Mouse (Mus musculus) heart, postnatal 36 days (tissue): Measurements from ENCODE around the gene Asnsd1. TPM values are rescaled to one million over a fixed set of nuclear protein-coding genes. Genes with fewer than 3 reads are reported as not detected.

Experiments
- DNase-seq, 2 experiments: peaks; one replicate each; pipeline ENCODE4 v3.0.0; 2021 to 2022
- intact Hi-C: fragments of 180-260 bp; cut with DNase I; formaldehyde crosslinking; loops from one replicate; pipeline ENCODE4 v1.15.1; 2025
- total RNA-seq, 2 experiments: library from RNA; stranded (reverse); gene quantifications; 2 replicates each; pipeline ENCODE4 v1.2.3; 2021

The Asnsd1 gene
- total RNA-seq, 2 experiments from 2014 or later, result 57.9 to 61.8 TPM

DNA sequence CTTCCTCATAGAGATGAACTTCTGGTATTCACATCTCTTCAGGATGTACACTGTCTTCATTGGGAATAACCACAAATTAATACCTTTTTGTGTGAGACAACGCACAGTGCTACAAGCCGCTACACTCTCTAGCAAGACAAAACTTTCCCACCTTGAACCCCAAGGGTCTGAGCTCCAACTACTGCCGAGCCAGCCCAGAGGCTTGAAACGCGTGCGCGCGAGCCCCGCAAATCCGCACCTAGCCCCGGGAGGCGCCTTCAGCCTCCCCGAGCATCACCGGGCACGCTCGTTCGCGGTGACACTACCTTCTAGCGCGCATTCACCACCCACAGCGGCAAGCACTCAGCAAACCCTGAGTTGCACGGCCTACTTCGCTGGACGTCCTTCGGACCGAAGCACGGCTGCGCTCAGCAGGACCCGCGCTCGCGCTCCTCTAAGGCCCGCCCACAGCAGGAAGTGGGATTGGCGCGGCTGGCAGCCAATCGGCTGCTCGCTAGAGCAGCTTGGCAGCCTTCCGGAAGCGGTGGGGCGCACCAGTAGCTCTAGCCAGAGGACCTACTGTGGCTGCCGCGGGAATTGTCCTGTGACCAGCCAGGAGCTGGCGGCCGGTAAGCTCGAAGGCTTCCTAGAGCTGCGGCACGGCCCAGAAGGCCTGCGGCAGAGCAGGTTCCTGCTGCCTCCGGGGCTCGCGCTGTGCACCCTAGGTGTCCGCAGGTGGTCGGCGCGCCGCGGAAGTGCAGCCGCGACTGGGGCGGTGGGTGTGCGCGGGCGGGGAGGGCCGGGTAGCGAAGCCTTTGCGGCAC lies 55.8 kb downstream of the Asnsd1 start, which contains the start of the genes Pms1, Ormdl1 and Gm28778:
Gene Pms1 (minus strand): TSS at position 438 of the 803 bp plus-strand sequence.
Gene Ormdl1 (plus strand): TSS at position 515 of the 803 bp plus-strand sequence.
Gene Gm28778 (plus strand): TSS at position 531 of the 803 bp plus-strand sequence.
- intact Hi-C loops, result loop anchor here (1.0 to 5.0 kb wide), 2 partner anchors 17 to 56 kb away; partner anchors contain the start of genes Asdurf, Asnsd1, Gm28551 and Osgepl1
- DNase-seq, result peak; percentile 98

Other genes with a start within 250 kb of the Asnsd1 start
- gene 1700019A02Rik, start 165.1 kb downstream of the Asnsd1 start, total RNA-seq, result not detected
- 10 to 100 TPM in 1 of 2 experiments, 1 to 10 TPM in 1; 9.6 to 12.2 TPM for gene Pms1, start 55.7 kb downstream of the Asnsd1 start, total RNA-seq
- 10 to 100 TPM; 10.8 to 10.9 TPM for gene Ormdl1, start 55.7 kb downstream of the Asnsd1 start, total RNA-seq
- not detected for gene Gm28778, start 55.6 kb downstream of the Asnsd1 start, total RNA-seq
- gene Osgepl1, start 39.1 kb downstream of the Asnsd1 start, total RNA-seq, result 10 to 100 TPM; 59.8 to 60.3 TPM
- gene Asdurf, start 133 bp downstream of the Asnsd1 start, total RNA-seq, result 1 to 10 TPM in 1 of 2 experiments, not detected in 1; 2.2 TPM
- gene Gm28551, start 85 bp downstream of the Asnsd1 start, total RNA-seq, result not detected